Mouse (Mus musculus) forebrain, embryonic 13.5 days (tissue): ENCODE measurements around the gene Dlg2. TPM values are rescaled to one million over a fixed set of nuclear protein-coding genes. Genes with fewer than 3 reads are reported as not detected.

Experiments used
- ATAC-seq: fragments of 200-750 bp; cut with Nextera tagmentation; 2 replicates; pipeline ENCODE4 v1.8.0; 2017
- H3K27ac ChIP-seq: fragments of 300-500 bp; sonication (generic); 2 replicates; pipeline ENCODE4 v1.5.1; 2015; ENCODE audit warnings: inconsistent platforms, mild to moderate bottlenecking, moderate library complexity
- H3K27me3 ChIP-seq: fragments of 300-500 bp; sonication (generic); 2 replicates; pipeline ENCODE4 v1.6.1; 2015; ENCODE audit warnings: mild to moderate bottlenecking, inconsistent platforms
- H3K36me3 ChIP-seq: fragments of 300-500 bp; sonication (generic); 2 replicates; pipeline ENCODE4 v1.6.1; 2015; ENCODE audit warnings: mild to moderate bottlenecking, inconsistent platforms; ENCODE audit not compliant: poor library complexity, severe bottlenecking
- H3K4me1 ChIP-seq: fragments of 300-500 bp; sonication (generic); 2 replicates; pipeline ENCODE4 v1.6.1; 2015; ENCODE audit warnings: inconsistent platforms
- H3K4me2 ChIP-seq: fragments of 300-500 bp; sonication (generic); 2 replicates; pipeline ENCODE4 v1.6.1; 2015; ENCODE audit warnings: inconsistent platforms, mild to moderate bottlenecking, moderate library complexity
- H3K4me3 ChIP-seq: fragments of 300-500 bp; sonication (generic); 2 replicates; pipeline ENCODE4 v1.5.1; 2015; ENCODE audit warnings: mild to moderate bottlenecking, inconsistent platforms
- H3K9ac ChIP-seq: fragments of 300-500 bp; sonication (generic); 2 replicates; pipeline ENCODE4 v1.6.1; 2015; ENCODE audit warnings: mild to moderate bottlenecking, inconsistent platforms
- H3K9me3 ChIP-seq: fragments of 300-500 bp; sonication (generic); replicated peaks from 2 replicates; pipeline ENCODE4 v1.6.1; 2016; ENCODE audit warnings: inconsistent platforms
- WGBS: fragments of 180-500 bp; shearing (Covaris S2); methylation state at CpG from one replicate; pipeline ENCODE4 v1.1.7; 2015; 5-methylcytosine and 5-hydroxymethylcytosine counted together
- polyA plus RNA-seq: library from polyadenylated mRNA; unstranded; fragments of >200 nt; fragmentation: Nextera tagmentation; extraction: Ambion mirVana; gene quantifications from 2 replicates; pipeline ENCODE4 v1.2.1, GENCODE M21; 2015

Dlg2 gene
- polyA plus RNA-seq, 1 experiment from 2014 or later, result 10.1 TPM

DNA sequence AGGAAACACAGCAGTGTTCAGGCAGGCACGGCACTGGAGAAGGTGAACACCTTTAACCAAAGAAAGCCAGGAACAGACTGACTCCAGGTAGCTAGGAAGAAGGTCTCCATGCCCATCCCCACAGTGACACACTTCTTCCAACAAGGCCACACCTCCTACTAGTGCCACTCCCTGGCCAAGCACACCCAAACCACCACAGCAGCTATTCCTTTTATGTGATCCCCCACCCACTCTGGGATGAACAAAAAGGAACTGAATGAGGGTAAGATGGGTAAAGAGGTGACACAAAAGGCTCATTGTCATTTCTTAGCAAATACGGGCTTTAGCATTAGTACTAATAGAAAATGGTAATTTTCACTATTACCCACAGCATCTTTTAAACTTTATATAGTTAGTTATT lies 77.9 kb downstream of the Dlg2 start:
- Histone ChIP-seq H3K27ac (no peak overlapping the region), H3K4me3 (no peak overlapping the region), H3K9ac (no peak overlapping the region), H3K4me2 (no peak overlapping the region), H3K9me3 (no peaks in the 10 kb centered on the region; the same call in 1 of the 2 replicates), H3K4me1 (no peaks in the 10 kb centered on the region), H3K27me3 (no peaks in the 10 kb centered on the region), H3K36me3 (no peaks in the 10 kb centered on the region)
- no peak for ATAC-seq
- 71% methylated on average over 2 of the region's 2 CpGs for WGBS

DNA sequence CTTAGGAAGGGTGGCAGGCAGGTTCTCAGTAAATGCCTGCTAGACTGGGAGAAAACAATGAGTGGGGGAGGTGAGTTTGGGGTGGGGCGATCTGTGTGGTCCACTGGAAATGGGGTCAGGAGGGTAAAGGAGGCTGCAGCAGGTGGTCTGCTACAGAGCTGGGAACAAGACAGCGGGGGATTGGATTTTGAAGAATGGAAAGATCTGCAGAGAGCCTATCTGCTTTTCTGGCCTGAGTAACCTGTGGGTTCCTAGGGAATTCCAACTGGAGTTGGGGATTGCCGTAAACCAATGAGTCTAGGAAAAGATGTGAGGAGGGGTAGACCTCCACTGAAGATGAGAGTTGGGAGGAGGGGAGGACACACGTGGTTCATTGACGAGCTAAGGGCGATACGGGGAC lies 92.7 kb downstream of the Dlg2 start:
- Histone ChIP-seq H3K9ac (no peak overlapping the region), H3K36me3 (no peaks in the 10 kb centered on the region), H3K4me2 (no peak overlapping the region), H3K4me1 (no peaks in the 10 kb centered on the region), H3K4me3 (no peak overlapping the region), H3K27ac (no peak overlapping the region), H3K27me3 (no peaks in the 10 kb centered on the region), H3K9me3 (no peaks in the 10 kb centered on the region)
- WGBS, result 11% methylated on average over 7 of the region's 7 CpGs
- ATAC-seq, result no peak

- H3K9ac ChIP-seq, result no peak overlapping the region
- no peak overlapping the region for H3K27ac ChIP-seq
- no peaks in the 10 kb centered on the region for H3K27me3 ChIP-seq
- no peaks in the 10 kb centered on the region for H3K4me1 ChIP-seq
- H3K9me3 ChIP-seq, result no peaks in the 10 kb centered on the region
- WGBS, result 83% methylated on average over 2 of the region's 2 CpGs
- no peaks in the 10 kb centered on the region for H3K36me3 ChIP-seq
- ATAC-seq, result no peak
- no peak overlapping the region for H3K4me3 ChIP-seq
- H3K4me2 ChIP-seq, result no peak overlapping the region
Observed at GRCm38 (mm10) chr7:90587795-90588194, 111.3 kb downstream of the Dlg2 start.

- Histone ChIP-seq H3K4me3 (no peak overlapping the region), H3K9ac (no peak overlapping the region), H3K27me3 (no peaks in the 10 kb centered on the region), H3K4me2 (no peak overlapping the region), H3K4me1 (no peaks in the 10 kb centered on the region), H3K36me3 (no peaks in the 10 kb centered on the region), H3K9me3 (no peaks in the 10 kb centered on the region), H3K27ac (no peak overlapping the region)
- 89% methylated on average over 1 of the region's 1 CpGs for WGBS
- ATAC-seq, result no peak
Observed at GRCm38 (mm10) chr7:90588318-90588717, 111.8 kb downstream of the Dlg2 start.

DNA sequence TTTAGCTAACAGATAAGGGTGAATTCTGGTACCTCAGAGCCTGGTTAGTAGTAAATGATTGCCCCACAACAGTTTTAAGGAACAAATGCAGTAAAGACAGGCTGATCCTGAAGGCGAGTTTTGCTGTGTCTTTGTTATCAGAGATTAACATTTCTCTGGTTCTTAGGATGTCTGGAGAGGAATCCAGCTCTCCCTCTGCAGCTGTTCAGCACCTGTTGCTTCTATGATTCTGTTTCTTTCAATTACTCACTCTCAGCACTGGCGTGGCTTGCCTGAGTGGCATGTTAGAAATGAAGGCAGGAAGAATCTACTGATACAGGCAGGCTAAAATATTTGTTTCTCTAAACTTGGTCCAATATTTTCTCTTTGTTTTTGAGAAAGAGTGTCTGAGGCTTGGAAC lies 133.3 kb downstream of the Dlg2 start:
- ATAC-seq, result no peak
- Histone ChIP-seq H3K36me3 (no peaks in the 10 kb centered on the region), H3K27me3 (no peaks in the 10 kb centered on the region), H3K9me3 (no peaks in the 10 kb centered on the region), H3K27ac (no peak overlapping the region), H3K4me1 (no peaks in the 10 kb centered on the region), H3K4me2 (no peak overlapping the region), H3K9ac (no peak overlapping the region), H3K4me3 (no peak overlapping the region)
- 62% methylated on average over 2 of the region's 2 CpGs for whole genome bisulfite sequencing

DNA sequence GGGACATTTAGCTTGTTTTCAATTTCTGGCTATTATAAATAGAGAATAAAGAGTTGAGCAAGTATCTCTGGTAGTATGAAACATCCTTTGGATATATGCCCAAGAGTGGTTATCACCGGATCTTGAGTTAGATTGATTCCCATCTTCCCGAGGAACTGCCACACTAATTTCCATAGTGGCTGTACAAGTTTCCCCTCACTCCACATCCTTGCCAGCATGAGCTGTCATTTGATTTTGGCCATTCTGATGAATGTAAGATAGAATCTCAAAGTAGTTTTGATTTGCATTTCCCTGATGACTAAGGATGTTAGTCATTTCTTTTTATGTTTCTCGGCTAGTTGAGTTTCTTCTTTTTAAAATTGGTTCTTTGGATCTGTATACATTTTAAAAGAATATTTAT lies 154.1 kb downstream of the Dlg2 start:
- Histone ChIP-seq H3K9me3 (no peaks in the 10 kb centered on the region), H3K36me3 (no peaks in the 10 kb centered on the region), H3K27me3 (no peaks in the 10 kb centered on the region), H3K4me3 (no peak overlapping the region), H3K9ac (no peak overlapping the region), H3K27ac (no peak overlapping the region), H3K4me2 (no peak overlapping the region), H3K4me1 (no peaks in the 10 kb centered on the region)
- ATAC-seq, result no peak
- 95% methylated on average over 3 of the region's 3 CpGs for WGBS

DNA sequence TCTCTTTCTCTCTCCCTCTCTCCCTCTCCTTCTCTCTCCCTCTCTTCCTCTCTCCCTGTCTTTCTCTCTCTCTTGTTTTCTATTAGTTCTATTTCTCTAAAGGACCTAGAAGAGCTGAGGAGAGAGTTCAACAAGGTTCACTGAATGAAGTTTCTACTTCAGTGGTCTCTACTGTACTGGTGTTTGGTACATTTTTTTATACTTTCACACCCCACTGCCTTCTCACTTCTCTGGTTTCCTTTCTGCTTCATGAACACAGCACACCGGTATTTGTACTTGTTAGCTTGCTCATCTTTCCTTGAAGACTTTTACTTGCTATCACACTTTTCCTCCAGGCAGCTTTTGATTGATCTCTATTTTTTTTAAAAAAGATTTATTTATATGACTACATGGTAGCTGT lies 173.0 kb downstream of the Dlg2 start:
- H3K27me3 ChIP-seq, result no peaks in the 10 kb centered on the region
- H3K27ac ChIP-seq, result no peak overlapping the region
- H3K4me2 ChIP-seq, result no peak overlapping the region
- no peak overlapping the region for H3K4me3 ChIP-seq
- no peaks in the 10 kb centered on the region for H3K36me3 ChIP-seq
- no peak for ATAC-seq
- no peak overlapping the region for H3K9ac ChIP-seq
- H3K4me1 ChIP-seq, result no peaks in the 10 kb centered on the region
- 89% methylated on average over 1 of the region's 1 CpGs for WGBS
- no peaks in the 10 kb centered on the region for H3K9me3 ChIP-seq

GRCm38 (mm10) chr7:90651128-90651527 lies 174.7 kb downstream of the Dlg2 start:
- peak; percentile 38; the same call in 1 of the 2 replicates for ATAC-seq
- WGBS, result 34% methylated on average over 6 of the region's 6 CpGs
- H3K4me1 ChIP-seq, result no peaks in the 10 kb centered on the region
- no peak overlapping the region for H3K4me2 ChIP-seq
- H3K36me3 ChIP-seq, result no peaks in the 10 kb centered on the region
- H3K9me3 ChIP-seq, result no peaks in the 10 kb centered on the region
- H3K4me3 ChIP-seq, result no peak overlapping the region
- H3K27me3 ChIP-seq, result no peaks in the 10 kb centered on the region
- no peak overlapping the region for H3K27ac ChIP-seq
- no peak overlapping the region for H3K9ac ChIP-seq

GRCm38 (mm10) chr7:90651611-90652010 lies 175.1 kb downstream of the Dlg2 start:
- ATAC-seq, result peak; percentile 21; the same call in 1 of the 2 replicates
- Histone ChIP-seq H3K4me3 (no peak overlapping the region), H3K27me3 (no peaks in the 10 kb centered on the region), H3K4me2 (no peak overlapping the region), H3K36me3 (no peaks in the 10 kb centered on the region), H3K9me3 (no peaks in the 10 kb centered on the region), H3K4me1 (no peaks in the 10 kb centered on the region), H3K27ac (no peak overlapping the region), H3K9ac (no peak overlapping the region)
- 45% methylated on average over 2 of the region's 2 CpGs for WGBS

DNA sequence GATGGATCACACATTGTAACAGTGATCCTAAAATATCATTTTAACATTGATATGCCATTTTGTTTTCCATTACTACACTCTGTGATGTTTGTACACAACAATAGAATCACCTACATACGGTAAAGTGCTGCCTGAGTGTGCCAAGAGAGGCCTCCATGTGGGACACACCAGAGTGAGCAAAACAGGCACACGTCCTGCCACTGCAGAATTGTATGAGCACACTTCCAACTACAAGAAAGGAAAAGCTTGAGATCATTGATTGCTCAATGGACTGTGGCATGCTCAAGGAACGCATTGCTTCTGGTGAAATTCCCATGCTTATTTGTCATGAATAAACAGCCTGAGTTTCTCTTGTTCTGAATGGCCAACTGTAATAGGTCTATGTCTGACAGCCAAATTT lies 182.1 kb downstream of the Dlg2 start:
- WGBS, result 58% methylated on average over 3 of the region's 3 CpGs
- H3K9ac ChIP-seq, result no peak overlapping the region
- no peak overlapping the region for H3K4me2 ChIP-seq
- no peaks in the 10 kb centered on the region for H3K27me3 ChIP-seq
- ATAC-seq, result no peak
- no peaks in the 10 kb centered on the region for H3K4me1 ChIP-seq
- H3K36me3 ChIP-seq, result no peaks in the 10 kb centered on the region
- H3K9me3 ChIP-seq, result no peaks in the 10 kb centered on the region
- no peak overlapping the region for H3K27ac ChIP-seq
- H3K4me3 ChIP-seq, result no peak overlapping the region

GRCm38 (mm10) chr7:90694050-90694449 lies 217.6 kb downstream of the Dlg2 start:
- Histone ChIP-seq H3K9me3 (no peaks in the 10 kb centered on the region), H3K27me3 (no peaks in the 10 kb centered on the region), H3K4me2 (no peak overlapping the region), H3K9ac (no peak overlapping the region), H3K27ac (no peak overlapping the region), H3K36me3 (no peaks in the 10 kb centered on the region), H3K4me1 (no peaks in the 10 kb centered on the region), H3K4me3 (no peak overlapping the region)
- peak; percentile 58; the same call in 1 of the 2 replicates for ATAC-seq

DNA sequence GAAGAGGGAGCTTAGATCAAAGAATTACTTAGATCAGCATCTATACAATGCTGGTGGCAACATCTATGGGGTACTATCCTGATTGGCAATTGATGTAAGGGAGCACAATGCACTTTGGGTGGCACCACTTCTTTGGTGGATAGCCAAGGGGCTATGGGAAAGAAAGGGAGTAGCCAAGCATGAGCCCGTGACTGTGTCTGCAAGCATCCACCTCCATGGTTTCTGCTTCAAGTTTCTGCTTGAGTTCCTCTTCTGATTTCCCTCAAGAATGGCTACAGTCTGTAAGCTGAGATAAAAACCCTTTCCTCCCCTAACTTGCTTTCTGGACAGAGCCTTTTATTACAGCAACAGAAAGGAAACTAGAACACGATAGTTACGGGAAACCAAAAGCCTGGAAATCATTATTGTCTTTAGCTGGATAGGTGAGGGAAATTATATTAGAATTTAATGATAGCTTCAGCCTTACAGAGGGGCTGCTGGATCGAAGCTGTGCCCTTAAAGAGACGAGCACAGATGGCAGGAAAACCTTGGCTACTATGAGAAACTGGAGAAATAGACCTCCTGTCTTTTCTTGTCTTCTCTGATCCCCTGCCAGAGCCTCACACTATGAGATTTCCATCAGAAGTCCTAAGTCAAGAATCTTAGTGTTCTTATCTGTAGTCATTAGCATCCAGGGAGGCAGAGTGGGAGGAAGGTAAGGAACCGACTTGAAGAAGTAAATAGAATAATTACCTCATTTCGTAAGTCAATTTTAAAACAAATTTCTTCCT lies 219.9 kb downstream of the Dlg2 start:
- no peak overlapping the region for H3K4me3 ChIP-seq
- no peaks in the 10 kb centered on the region for H3K9me3 ChIP-seq
- H3K36me3 ChIP-seq, result no peaks in the 10 kb centered on the region
- H3K27ac ChIP-seq, result no peak overlapping the region
- WGBS, result 39% methylated on average over 7 of the region's 7 CpGs
- peak; percentile 41; the same call in 1 of the 2 replicates for ATAC-seq
- H3K27me3 ChIP-seq, result no peaks in the 10 kb centered on the region
- no peak overlapping the region for H3K9ac ChIP-seq
- no peaks in the 10 kb centered on the region for H3K4me1 ChIP-seq
- H3K4me2 ChIP-seq, result no peak overlapping the region
